Mouse (Mus musculus): ENCODE measurements at regions not wholly inside any gene's neighbourhood (a gene's known extent, or its start where the extent isn't known, plus 50 kb on each side); places are given as distances from the start of the nearest gene placed in this dataset.

GRCm38 (mm10) chr4:71229796-71230496, 527.8 kb downstream of the Gm11232 start:
- no peak for DNase-seq (ENCODE audit: low read depth, low spot score)

GRCm38 (mm10) chr4:71226653-71227052, 531.1 kb downstream of the Gm11232 start:
- DNase-seq (ENCODE audit: low read depth, low spot score) = no peak

- no peak for DNase-seq (ENCODE audit: low read depth, low spot score)
These were observed 539.7 kb downstream of the Gm11232 start for GRCm38 (mm10) chr4:71218060-71218459.

DNA sequence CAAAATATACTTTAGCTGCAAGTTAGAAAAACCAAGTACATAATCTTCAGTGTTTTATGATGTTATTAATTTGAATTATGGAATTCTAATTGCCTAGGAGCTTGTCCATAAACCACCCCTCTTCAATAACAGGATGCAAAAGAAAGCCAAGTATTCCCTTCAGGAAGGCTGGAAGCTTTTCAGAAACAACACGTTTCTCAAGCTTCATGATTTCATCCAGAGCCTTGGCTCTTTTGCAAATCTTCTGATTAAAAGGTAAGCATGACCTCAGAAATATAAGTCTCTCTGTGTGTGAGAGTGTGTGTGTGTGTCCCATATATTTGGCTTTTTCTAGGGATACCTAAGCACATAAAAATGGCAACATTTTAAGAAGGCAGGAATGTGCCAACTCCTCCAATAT, 570.0 kb downstream of the Gm11232 start:
- DNase-seq (ENCODE audit: low read depth, low spot score) = no peak

- no peak for DNase-seq (ENCODE audit: low read depth, low spot score)
These were observed 580.1 kb downstream of the Gm11232 start for GRCm38 (mm10) chr4:71177661-71178060.

DNA sequence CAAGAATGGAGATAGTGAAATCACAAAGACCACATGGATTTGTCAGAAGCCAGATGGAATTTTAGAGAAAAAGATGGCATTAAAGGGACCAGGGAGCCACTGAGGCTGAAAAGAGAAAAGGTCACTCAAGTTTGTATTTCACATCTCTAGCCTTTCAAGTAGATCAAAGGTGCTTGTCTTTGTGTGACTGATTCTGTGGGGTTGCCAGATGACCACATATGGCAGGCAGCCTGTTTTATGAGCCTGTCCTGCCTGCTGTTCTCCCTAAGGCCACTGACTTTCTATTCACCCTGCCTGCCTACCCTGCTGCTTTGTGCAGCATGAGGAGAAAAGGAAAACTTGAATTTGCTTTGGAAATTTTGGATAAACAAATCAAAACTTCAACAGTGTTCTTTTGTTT, 592.0 kb downstream of the Gm11232 start:
- DNase-seq (ENCODE audit: low read depth, low spot score) = no peak

DNA sequence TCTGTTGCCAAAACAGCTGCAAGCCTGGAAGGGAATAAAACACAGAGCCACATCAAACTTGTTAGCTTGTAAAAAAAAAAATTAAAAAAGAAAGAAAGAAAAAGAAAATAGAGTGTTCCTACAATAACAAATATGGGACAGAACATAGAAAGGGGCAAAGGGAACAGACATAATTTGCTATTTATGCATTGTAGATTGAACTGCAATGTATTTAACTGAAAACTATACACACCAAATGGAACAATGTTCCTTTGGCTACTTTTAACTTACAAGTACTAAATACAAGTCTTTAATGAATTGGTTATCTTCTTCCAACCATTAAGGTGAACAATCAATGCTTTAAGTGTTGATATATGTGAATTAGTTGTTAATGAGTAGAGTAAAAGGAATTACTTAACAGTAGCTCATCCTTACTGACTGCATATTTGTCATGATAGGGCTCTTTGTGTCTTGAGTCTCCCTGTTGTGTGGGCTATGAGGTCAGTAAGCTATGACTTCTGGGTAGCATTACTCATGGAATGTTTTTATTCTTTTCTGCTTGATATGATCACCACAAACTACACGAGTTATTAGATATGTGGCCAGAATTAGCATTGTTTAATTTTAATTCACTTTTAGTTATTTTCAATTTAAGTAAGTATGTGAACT, 597.0 kb upstream of the Megf9 start:
- no peak for DNase-seq (ENCODE audit: low read depth, low spot score)

- DNase-seq (ENCODE audit: low read depth, low spot score) = no peak
These were observed 596.3 kb upstream of the Megf9 start for GRCm38 (mm10) chr4:71130946-71131669.

DNA sequence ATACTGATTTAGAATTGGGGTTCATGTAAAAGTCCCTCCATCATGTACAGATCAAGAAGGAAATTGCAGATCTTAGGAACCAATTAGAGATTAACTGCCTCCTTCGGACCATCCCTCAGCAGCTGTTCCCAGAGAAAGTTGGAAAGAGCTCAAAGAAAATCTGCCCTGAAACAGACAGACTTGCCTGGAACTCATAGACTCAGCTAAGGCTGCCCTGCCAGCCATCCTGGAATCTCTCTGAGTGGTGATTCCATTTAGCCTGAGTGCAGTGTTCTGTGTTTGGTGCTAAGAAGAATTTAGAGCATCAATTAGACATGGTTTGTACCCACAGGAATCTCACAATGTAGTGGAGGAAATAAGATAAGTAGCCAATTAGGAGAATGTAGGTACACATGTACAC, 594.5 kb upstream of the Megf9 start:
- DNase-seq (ENCODE audit: low read depth, low spot score) = no peak
